Mouse (Mus musculus) kidney, postnatal 0 days (tissue): ENCODE measurements around the gene Ring1. TPM values are rescaled to one million over a fixed set of nuclear protein-coding genes. Genes with fewer than 3 reads are reported as not detected.

Source experiments
- ATAC-seq: fragments of 200-750 bp; cut with Nextera tagmentation; replicated peaks from 2 replicates; pipeline ENCODE4 v1.8.0; 2017; ENCODE audit warnings: low read depth, moderate number of reproducible peaks, moderate TSS enrichment, moderate library complexity; ENCODE audit not compliant: low FRiP score
- DNase-seq: peaks from one replicate; pipeline ENCODE4 v3.0.0-alpha.2; 2016; ENCODE audit warnings: low spot score
- H3K27ac ChIP-seq: fragments of 300-500 bp; sonication (generic); 2 replicates; pipeline ENCODE4 v1.5.1; 2014; ENCODE audit warnings: mild to moderate bottlenecking
- H3K27me3 ChIP-seq: fragments of 300-500 bp; sonication (generic); 2 replicates; pipeline ENCODE4 v1.6.1; 2014; ENCODE audit warnings: low read length, mixed read lengths; ENCODE audit not compliant: insufficient read depth
- H3K36me3 ChIP-seq: fragments of 300-500 bp; sonication (generic); 2 replicates; pipeline ENCODE4 v1.6.1; 2014; ENCODE audit warnings: low read length, mixed read lengths; ENCODE audit not compliant: insufficient read depth
- H3K4me1 ChIP-seq: fragments of 300-500 bp; sonication (generic); replicated peaks from 2 replicates; pipeline ENCODE4 v1.6.1; 2014; ENCODE audit warnings: antibody characterized with exemption, low read length, mixed read lengths; ENCODE audit not compliant: insufficient read depth
- H3K4me2 ChIP-seq: fragments of 300-500 bp; sonication (generic); 2 replicates; pipeline ENCODE4 v1.6.1; 2014; ENCODE audit warnings: mild to moderate bottlenecking, low read length, moderate library complexity, mixed read lengths
- H3K4me3 ChIP-seq: fragments of 300-500 bp; sonication (generic); replicated peaks from 2 replicates; pipeline ENCODE4 v1.5.1; 2014; ENCODE audit warnings: low read depth, low read length
- H3K9ac ChIP-seq: fragments of 300-500 bp; sonication (generic); 2 replicates; pipeline ENCODE4 v1.6.1; 2014; ENCODE audit warnings: low read depth, low read length
- H3K9me3 ChIP-seq: fragments of 300-500 bp; sonication (generic); replicated peaks from 2 replicates; pipeline ENCODE4 v1.6.1; 2016; ENCODE audit warnings: low read length, inconsistent platforms, mixed read lengths
- CTCF ChIP-seq: IDR thresholded peaks from 2 replicates; pipeline ENCODE4 v1.5.1; 2016; ENCODE audit warnings: antibody characterized with exemption, low read depth, mild to moderate bottlenecking, moderate library complexity
- WGBS: fragments of 180-500 bp; shearing (Covaris S2); extraction: QIAGEN DNeasy Blood & Tissue Kit; methylation state at CpG from one replicate; pipeline ENCODE4 v1.1.7; 2014; 5-methylcytosine and 5-hydroxymethylcytosine counted together
- polyA plus RNA-seq: library from polyadenylated mRNA; unstranded; fragments of >200 nt; fragmentation: Nextera tagmentation; extraction: Ambion mirVana; gene quantifications from 2 replicates; pipeline ENCODE4 v1.2.1, GENCODE M21; 2015

Gene Ring1
- polyA plus RNA-seq, 1 experiment from 2014 or later, result 23.3 TPM

GRCm38 (mm10) chr17:34039562-34040450 is 15.3 kb upstream of the Ring1 start:
- Histone ChIP-seq H3K9ac (no peak overlapping the region), H3K4me2 (peak overlapping the region; percentile 51), H3K36me3 (peaks cover 26% of the 10 kb centered on the region), H3K27ac (no peak overlapping the region), H3K4me1 (peaks cover 14% of the 10 kb centered on the region), H3K9me3 (no peaks in the 10 kb centered on the region), H3K27me3 (0 out of 2 replicates have a peak, but pooled peaks cover 4% of the 10 kb centered on the region), H3K4me3 (no peak overlapping the region)
- WGBS, result 16% methylated on average over 17 of the region's 17 CpGs
- no peak for DNase-seq
- ATAC-seq, result no peak
- TF ChIP-seq CTCF, result no peak

GRCm38 (mm10) chr17:34038878-34039561 is 14.5 kb upstream of the Ring1 start, which contains the start of gene Col11a2:
Gene Col11a2 (plus strand): TSS chr17:34039437.
- peaks cover 30% of the 10 kb centered on the region for H3K36me3 ChIP-seq
- H3K27ac ChIP-seq, result no peak within 1 kb of the TSS
- H3K4me2 ChIP-seq, result peak within 1 kb of the TSS; percentile 51
- H3K4me1 ChIP-seq, result peaks cover 14% of the 10 kb centered on the region
- 0 out of 2 replicates have a peak, but pooled peaks cover 4% of the 10 kb centered on the region for H3K27me3 ChIP-seq
- DNase-seq, result no peak
- H3K4me3 ChIP-seq, result 0 out of 2 replicates have a peak within 1 kb of the TSS, but pooled peaks have one; percentile 1
- WGBS, result 3% methylated on average over 28 of the region's 28 CpGs
- ATAC-seq, result 0 out of 2 replicates have a peak, but pooled peaks have one; percentile 19
- H3K9me3 ChIP-seq, result no peaks in the 10 kb centered on the region
- H3K9ac ChIP-seq, result no peak within 1 kb of the TSS
- peak; percentile 14; the same call in 1 of the 2 replicates for TF ChIP-seq CTCF

- H3K4me3 ChIP-seq, result 0 out of 2 replicates have a peak overlapping the region, but pooled peaks have one; percentile 1
- DNase-seq (no peak), ATAC-seq (no peak)
- H3K4me1 ChIP-seq, result peaks cover 14% of the 10 kb centered on the region
- peak overlapping the region; percentile 51 for H3K4me2 ChIP-seq
- H3K36me3 ChIP-seq, result peaks cover 32% of the 10 kb centered on the region
- no peak overlapping the region for H3K9ac ChIP-seq
- no peak for TF ChIP-seq CTCF
- 0 out of 2 replicates have a peak, but pooled peaks cover 4% of the 10 kb centered on the region for H3K27me3 ChIP-seq
- 16% methylated on average over 17 of the region's 21 CpGs for WGBS
- H3K9me3 ChIP-seq, result no peaks in the 10 kb centered on the region
- H3K27ac ChIP-seq, result no peak overlapping the region
Measured at GRCm38 (mm10) chr17:34038440-34038839, 14.0 kb upstream of the Ring1 start.

GRCm38 (mm10) chr17:34037241-34037640 is 12.8 kb upstream of the Ring1 start:
- no peak overlapping the region for H3K27ac ChIP-seq
- ATAC-seq, result no peak
- no peak overlapping the region for H3K4me2 ChIP-seq
- TF ChIP-seq CTCF, result no peak
- no peak for DNase-seq
- no peak overlapping the region for H3K4me3 ChIP-seq
- 90% methylated on average over 7 of the region's 7 CpGs for WGBS
- H3K9ac ChIP-seq, result no peak overlapping the region
- no peaks in the 10 kb centered on the region for H3K9me3 ChIP-seq
- 0 out of 2 replicates have a peak, but pooled peaks cover 2% of the 10 kb centered on the region for H3K27me3 ChIP-seq
- peaks cover 32% of the 10 kb centered on the region for H3K36me3 ChIP-seq
- peaks cover 20% of the 10 kb centered on the region for H3K4me1 ChIP-seq

- ATAC-seq, result no peak
- WGBS, result 78% methylated on average over 10 of the region's 10 CpGs
Measured at GRCm38 (mm10) chr17:34036647-34037046, 12.2 kb upstream of the Ring1 start.

GRCm38 (mm10) chr17:34035517-34035916 is 11.0 kb upstream of the Ring1 start:
- 89% methylated on average over 9 of the region's 9 CpGs for WGBS
- H3K9me3 ChIP-seq, result no peaks in the 10 kb centered on the region
- ATAC-seq (no peak), DNase-seq (no peak)
- no peak overlapping the region for H3K9ac ChIP-seq
- no peak overlapping the region for H3K4me3 ChIP-seq
- H3K27ac ChIP-seq, result no peak overlapping the region
- H3K36me3 ChIP-seq, result peaks cover 32% of the 10 kb centered on the region
- peaks cover 21% of the 10 kb centered on the region for H3K4me1 ChIP-seq
- H3K4me2 ChIP-seq, result no peak overlapping the region
- H3K27me3 ChIP-seq, result no peaks in the 10 kb centered on the region
- no peak for TF ChIP-seq CTCF

More at GRCm38 (mm10) chr17:34036647-34037046, 12.2 kb upstream of the Ring1 start:
- H3K36me3 ChIP-seq, result peaks cover 32% of the 10 kb centered on the region
- H3K9me3 ChIP-seq, result no peaks in the 10 kb centered on the region
- H3K4me3 ChIP-seq, result no peak overlapping the region
- no peaks in the 10 kb centered on the region for H3K27me3 ChIP-seq
- H3K27ac ChIP-seq, result no peak overlapping the region
- no peak for DNase-seq
- no peak overlapping the region for H3K4me2 ChIP-seq
- no peak for TF ChIP-seq CTCF
- no peak overlapping the region for H3K9ac ChIP-seq
- H3K4me1 ChIP-seq, result peaks cover 20% of the 10 kb centered on the region
